Mouse (Mus musculus) heart, embryonic 10.5 days (tissue): Measurements from ENCODE around the gene Scai. TPM values are rescaled to one million over a fixed set of nuclear protein-coding genes. Genes with fewer than 3 reads are reported as not detected.

Experiments
- DNase-seq: peaks from one replicate; pipeline ENCODE4 v3.0.0-alpha.2; 2017; ENCODE audit warnings: low spot score
- H3K27ac ChIP-seq: fragments of 300-500 bp; sonication (generic); 2 replicates; pipeline ENCODE4 v1.5.1; 2016; ENCODE audit warnings: mild to moderate bottlenecking
- H3K27me3 ChIP-seq: fragments of 300-500 bp; sonication (generic); 2 replicates; pipeline ENCODE4 v1.6.1; 2016; ENCODE audit warnings: mild to moderate bottlenecking; ENCODE audit not compliant: poor library complexity, insufficient read depth, severe bottlenecking
- H3K36me3 ChIP-seq: fragments of 300-500 bp; sonication (generic); 2 replicates; pipeline ENCODE4 v1.6.1; 2016; ENCODE audit warnings: mild to moderate bottlenecking, moderate library complexity
- H3K4me1 ChIP-seq: fragments of 300-500 bp; sonication (generic); 2 replicates; pipeline ENCODE4 v1.6.1; 2016; ENCODE audit warnings: mild to moderate bottlenecking
- H3K4me3 ChIP-seq: fragments of 300-500 bp; sonication (generic); 2 replicates; pipeline ENCODE4 v1.5.1; 2016; ENCODE audit warnings: mild to moderate bottlenecking, moderate library complexity
- H3K9me3 ChIP-seq: fragments of 300-500 bp; sonication (generic); 2 replicates; pipeline ENCODE4 v1.6.1; 2016; ENCODE audit warnings: mild to moderate bottlenecking, moderate library complexity
- WGBS: fragments of 180-500 bp; shearing (Covaris S2); methylation state at CpG from one replicate; pipeline ENCODE4 v1.1.7; 2016; 5-methylcytosine and 5-hydroxymethylcytosine counted together
- polyA plus RNA-seq: library from polyadenylated mRNA; unstranded; fragments of >200 nt; fragmentation: Nextera tagmentation; extraction: Ambion mirVana; gene quantifications from 2 replicates; pipeline ENCODE4 v1.2.1, GENCODE M21; 2016

The Scai gene
- polyA plus RNA-seq, 1 experiment from 2014 or later = 7.3 TPM

DNA sequence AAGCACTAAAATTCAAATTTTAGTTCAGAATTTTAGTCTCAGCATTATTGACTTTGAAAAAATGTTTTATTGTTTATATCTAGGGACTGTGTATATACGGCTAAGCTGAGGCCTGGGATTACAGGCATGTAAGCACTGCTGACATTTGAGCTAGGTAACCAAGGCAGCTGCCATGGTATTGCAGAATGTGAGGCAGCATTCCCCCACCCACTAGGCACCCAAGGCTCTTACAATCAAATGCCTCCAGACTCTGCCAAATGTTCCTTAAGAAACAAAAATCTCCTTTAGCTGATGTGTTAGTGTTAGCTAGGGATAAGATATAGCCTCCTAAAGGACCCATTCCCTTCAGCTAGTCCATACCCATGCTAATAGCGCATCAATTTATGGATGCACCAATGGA lies 6.9 kb downstream of the Scai start:
- 93% methylated on average over 2 of the region's 2 CpGs for WGBS

DNA sequence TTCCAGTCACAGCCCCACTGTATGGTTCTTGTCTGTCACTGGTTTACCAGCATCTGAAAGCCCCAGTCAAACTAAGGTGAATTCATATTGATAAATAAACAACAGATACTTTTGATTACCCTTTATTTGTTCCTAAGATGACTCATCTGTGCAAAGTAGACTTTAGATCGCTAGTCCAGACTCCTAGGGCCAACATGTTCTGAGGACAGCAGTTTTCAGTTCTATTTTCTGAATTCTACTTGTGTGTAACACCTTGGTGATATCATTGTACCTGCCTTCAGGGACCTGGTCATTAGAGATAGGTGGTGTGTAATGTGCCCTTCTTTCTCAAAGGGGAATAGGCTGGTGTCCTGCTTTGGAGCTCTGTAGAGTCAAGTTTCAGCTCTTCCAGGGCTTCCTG lies 29.5 kb downstream of the Scai start:
- no peaks in the 10 kb centered on the region for H3K9me3 ChIP-seq
- H3K27ac ChIP-seq = no peak overlapping the region
- DNase-seq = no peak
- H3K27me3 ChIP-seq = no peaks in the 10 kb centered on the region
- H3K4me1 ChIP-seq = no peaks in the 10 kb centered on the region
- peaks cover 7% of the 10 kb centered on the region; the same call in 1 of the 2 replicates for H3K36me3 ChIP-seq
- H3K4me3 ChIP-seq = no peak overlapping the region
- 83% methylated on average over 1 of the region's 1 CpGs for WGBS

More for the DNA sequence above, 6.9 kb downstream of the Scai start:
- H3K27ac ChIP-seq = no peak overlapping the region
- no peaks in the 10 kb centered on the region for H3K27me3 ChIP-seq
- H3K36me3 ChIP-seq = peaks cover 24% of the 10 kb centered on the region
- H3K4me3 ChIP-seq = no peak overlapping the region
- no peaks in the 10 kb centered on the region for H3K9me3 ChIP-seq
- no peaks in the 10 kb centered on the region for H3K4me1 ChIP-seq
- DNase-seq = no peak

DNA sequence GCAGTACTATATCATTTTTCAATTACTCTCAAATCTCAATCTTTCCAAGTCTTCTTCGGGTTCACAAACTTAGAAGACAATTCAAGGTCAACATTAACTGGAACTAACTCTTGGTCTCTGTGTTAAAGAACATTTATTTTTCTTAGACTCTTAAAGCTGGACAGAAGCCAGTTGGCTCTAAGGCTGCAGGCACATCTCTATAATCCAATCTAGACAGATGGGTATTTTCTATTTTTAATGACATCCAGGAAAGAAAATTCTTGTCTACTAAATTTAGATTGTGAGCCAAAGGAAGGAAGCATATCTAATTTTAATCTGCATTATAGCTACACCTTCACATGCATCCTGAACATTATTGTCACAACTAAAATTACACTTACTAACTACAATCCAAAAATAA lies 32.6 kb downstream of the Scai start:
- Histone ChIP-seq H3K4me3 (no peak overlapping the region), H3K27ac (no peak overlapping the region), H3K27me3 (no peaks in the 10 kb centered on the region), H3K4me1 (no peaks in the 10 kb centered on the region), H3K36me3 (peaks cover 7% of the 10 kb centered on the region; the same call in 1 of the 2 replicates), H3K9me3 (no peaks in the 10 kb centered on the region)
- DNase-seq = no peak
- 78% methylated on average over 1 of the region's 1 CpGs for WGBS

DNA sequence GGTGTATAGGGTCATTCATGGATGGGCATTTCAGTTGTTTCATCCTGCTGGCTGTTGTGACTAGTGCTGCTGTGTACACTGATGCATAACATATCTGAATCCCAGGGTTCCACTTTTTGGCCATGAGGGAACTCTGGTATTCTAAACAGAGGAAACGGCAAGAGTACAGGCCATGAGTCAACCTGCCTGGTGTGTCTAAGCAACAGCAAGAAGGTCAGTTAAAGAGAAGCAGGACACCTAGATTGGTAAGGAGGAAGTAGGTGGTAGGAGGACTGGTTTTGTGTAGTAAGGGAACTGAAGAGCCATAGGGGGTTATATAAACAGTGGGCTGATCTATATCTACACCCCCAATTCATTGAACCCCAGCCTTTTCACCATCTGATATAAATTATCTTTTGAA lies 33.7 kb downstream of the Scai start:
- Histone ChIP-seq H3K27ac (no peak overlapping the region), H3K9me3 (no peaks in the 10 kb centered on the region), H3K4me1 (no peaks in the 10 kb centered on the region), H3K36me3 (peaks cover 7% of the 10 kb centered on the region; the same call in 1 of the 2 replicates), H3K4me3 (no peak overlapping the region), H3K27me3 (no peaks in the 10 kb centered on the region)
- 72% methylated on average over 1 of the region's 1 CpGs for WGBS
- no peak for DNase-seq

DNA sequence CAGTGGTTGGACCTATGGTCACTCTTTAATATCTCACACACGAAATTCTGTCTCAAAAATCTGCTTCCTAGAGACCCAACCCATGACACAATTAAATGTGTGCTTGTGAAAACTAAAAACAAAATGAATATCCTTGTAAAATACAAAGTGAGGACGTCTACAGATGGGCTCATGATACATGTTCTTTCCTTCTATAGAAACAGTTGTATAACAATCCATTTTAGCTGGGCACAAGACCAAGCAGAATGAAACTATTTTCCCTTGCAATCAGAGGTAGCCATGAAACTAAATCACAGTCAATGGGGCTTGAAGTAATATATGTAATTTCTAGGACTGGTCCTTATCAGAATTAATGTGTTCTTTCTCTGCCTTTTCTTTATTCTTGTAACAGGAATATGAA lies 39.6 kb downstream of the Scai start:
- no peaks in the 10 kb centered on the region for H3K36me3 ChIP-seq

DNA sequence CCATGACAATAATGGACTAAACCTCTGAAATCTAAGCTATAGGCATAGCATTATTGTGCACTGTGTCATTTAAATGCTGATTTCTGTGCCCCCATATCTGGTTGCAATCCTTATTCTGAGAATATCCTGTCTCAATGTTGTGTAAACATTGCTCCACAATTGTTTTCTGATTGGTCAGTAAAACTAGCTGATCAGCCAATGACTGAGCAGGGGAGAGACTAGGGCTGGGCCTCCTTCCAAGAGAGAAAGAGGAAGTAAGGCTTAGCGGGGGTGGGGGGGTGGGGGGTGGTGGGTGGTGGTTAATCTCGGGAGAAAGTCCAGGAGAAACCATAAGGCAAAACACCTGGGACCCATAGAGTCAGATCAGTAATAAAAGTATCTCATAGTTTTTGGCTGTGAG lies 42.5 kb downstream of the Scai start:
- Histone ChIP-seq H3K4me3 (no peak overlapping the region), H3K27ac (no peak overlapping the region), H3K36me3 (no peaks in the 10 kb centered on the region), H3K9me3 (no peaks in the 10 kb centered on the region), H3K4me1 (no peaks in the 10 kb centered on the region), H3K27me3 (no peaks in the 10 kb centered on the region)
- DNase-seq = no peak
- WGBS = 65% methylated on average over 2 of the region's 2 CpGs

More for the DNA sequence above, 39.6 kb downstream of the Scai start:
- Histone ChIP-seq H3K9me3 (no peaks in the 10 kb centered on the region), H3K4me1 (no peaks in the 10 kb centered on the region), H3K27ac (no peak overlapping the region), H3K4me3 (no peak overlapping the region), H3K27me3 (no peaks in the 10 kb centered on the region)
- DNase-seq = no peak
- 66% methylated on average over 2 of the region's 2 CpGs for WGBS

DNA sequence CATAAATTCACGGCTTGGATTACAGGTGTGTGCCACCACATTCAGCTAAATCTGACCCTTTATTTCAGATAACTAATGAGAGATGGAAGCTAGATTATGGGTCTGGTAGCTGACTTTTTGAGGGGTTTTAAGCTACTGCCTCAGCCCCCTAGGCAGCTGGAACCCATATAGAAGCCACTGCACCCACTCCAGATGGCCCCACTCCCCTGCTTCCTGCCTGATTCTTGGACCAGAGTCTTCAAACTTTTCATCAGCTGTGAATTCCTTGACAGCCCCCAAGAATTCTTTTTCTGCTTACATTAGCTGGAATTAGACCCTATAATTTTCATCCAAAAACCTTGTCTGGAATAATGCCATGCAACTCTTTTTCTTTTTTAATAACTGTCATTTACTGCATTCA lies 44.1 kb downstream of the Scai start:
- Histone ChIP-seq H3K4me3 (no peak overlapping the region), H3K4me1 (no peaks in the 10 kb centered on the region), H3K27me3 (no peaks in the 10 kb centered on the region), H3K27ac (no peak overlapping the region), H3K9me3 (no peaks in the 10 kb centered on the region), H3K36me3 (no peaks in the 10 kb centered on the region)
- no peak for DNase-seq
- WGBS = 94% methylated on average over 1 of the region's 1 CpGs

DNA sequence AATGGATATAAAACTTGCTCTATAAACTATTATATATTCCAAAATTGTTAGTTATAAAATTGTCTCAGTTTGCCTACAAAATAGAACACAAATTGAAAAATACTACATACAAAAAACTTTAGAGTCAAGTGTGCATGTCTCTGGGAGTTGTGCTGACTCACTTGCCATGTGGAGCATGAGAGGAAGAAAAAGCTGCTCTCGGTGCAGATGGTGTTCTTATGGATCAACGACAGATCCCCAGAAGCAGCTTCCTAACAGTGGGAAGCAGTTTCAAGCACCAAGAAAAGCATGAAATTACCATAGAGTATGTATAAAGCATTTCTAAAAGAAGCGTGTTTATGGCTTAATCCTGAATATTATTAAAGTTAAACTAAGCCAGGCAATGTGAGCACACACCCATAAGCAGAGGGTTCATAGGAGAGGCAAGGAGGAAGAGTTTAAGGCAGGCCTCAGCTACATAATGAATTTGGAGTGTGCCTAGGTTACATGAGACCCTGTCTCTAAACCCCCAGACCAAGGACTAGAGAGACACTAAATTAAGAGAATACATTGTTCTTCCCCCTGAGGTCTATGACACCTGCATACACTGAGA lies 48.1 kb downstream of the Scai start:
- Histone ChIP-seq H3K9me3 (no peaks in the 10 kb centered on the region), H3K27ac (no peak overlapping the region), H3K27me3 (no peaks in the 10 kb centered on the region), H3K4me3 (no peak overlapping the region), H3K4me1 (no peaks in the 10 kb centered on the region), H3K36me3 (no peaks in the 10 kb centered on the region)
- WGBS = 86% methylated on average over 3 of the region's 3 CpGs
- DNase-seq = no peak

DNA sequence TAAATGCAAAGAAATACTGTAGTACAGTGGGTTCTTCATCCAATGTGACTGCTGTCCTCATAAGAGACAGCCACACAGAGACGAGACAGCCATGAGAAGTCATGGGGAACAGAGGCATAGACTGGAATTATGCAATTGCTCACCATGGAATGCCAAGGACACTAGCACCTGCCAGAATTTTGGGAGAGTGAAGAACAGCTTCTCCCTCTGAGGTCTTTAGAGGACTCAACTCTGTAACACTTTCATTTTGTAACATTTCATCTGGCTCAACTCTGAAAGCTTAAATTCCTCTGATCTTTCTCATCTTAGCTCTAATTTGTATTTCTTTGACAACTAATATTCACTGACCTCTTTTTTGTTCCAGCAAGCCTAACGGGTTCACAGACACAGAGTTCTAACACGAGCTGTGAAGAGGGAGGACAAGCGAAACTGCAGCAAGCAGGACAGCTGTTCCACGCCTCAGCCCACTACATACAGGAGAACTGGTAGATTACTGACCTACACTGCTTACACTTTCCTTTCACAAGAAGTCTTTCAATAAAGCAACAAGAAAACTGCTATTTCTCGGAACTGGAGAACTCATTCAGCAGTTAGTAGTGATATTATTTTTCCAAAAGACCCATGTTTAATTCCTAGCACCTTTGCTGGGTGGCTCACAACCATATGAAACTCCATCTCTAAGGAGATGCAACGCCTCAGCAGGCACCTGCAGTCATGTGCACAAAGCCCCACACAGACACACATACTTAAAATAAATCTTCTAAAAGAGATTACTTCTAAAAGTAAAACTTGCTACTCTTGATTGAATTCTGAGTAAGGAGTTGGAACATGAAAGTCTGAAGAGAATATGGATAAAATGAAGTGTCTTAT lies 49.7 kb downstream of the Scai start:
- H3K4me3 ChIP-seq = no peak overlapping the region
- H3K9me3 ChIP-seq = no peaks in the 10 kb centered on the region
- H3K27me3 ChIP-seq = no peaks in the 10 kb centered on the region
- no peak for DNase-seq
- no peaks in the 10 kb centered on the region for H3K4me1 ChIP-seq
- H3K27ac ChIP-seq = no peak overlapping the region
- 87% methylated on average over 7 of the region's 7 CpGs for WGBS
- no peaks in the 10 kb centered on the region for H3K36me3 ChIP-seq

DNA sequence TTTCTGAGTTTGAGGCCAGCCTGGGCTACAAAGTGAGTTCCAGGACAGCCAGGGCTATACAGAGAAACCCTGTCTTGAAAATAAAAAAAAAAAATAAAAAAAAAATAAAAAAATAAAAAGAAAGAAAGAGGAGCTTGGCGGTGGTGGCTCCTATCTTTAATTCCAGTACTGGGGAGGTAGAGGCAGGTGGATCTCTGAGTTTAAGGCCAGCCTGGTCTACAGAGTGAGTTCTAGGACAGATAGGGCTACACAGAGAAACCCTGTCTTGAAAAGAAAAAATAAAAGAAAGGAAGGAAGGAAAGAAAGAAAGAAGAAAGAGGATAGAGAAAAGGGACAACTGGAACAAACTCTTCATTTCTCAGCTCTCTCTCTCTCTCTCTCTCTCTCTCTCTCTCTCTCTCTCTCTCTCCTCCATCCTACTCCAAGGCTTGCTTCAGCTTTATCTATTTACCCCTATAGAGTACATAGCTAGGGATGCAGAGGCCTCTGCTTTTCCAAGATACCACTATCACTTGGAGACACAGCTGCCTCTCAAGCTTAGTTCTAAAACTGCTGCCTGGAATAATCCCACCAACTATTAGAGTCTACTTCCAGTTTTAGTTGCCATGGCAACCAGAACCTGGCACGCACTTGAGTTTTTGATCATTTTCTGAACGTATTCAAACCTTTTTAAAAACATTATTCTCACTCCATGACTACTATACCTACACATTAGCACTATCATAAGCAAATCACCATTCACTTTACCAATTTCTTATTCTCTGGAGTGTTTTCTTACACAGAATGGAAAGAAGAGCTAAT lies 60.8 kb downstream of the Scai start:
- no peaks in the 10 kb centered on the region for H3K9me3 ChIP-seq
- H3K4me1 ChIP-seq = no peaks in the 10 kb centered on the region
- WGBS = 87% methylated on average over 3 of the region's 3 CpGs
- DNase-seq = no peak
- no peaks in the 10 kb centered on the region for H3K27me3 ChIP-seq
- no peak overlapping the region for H3K4me3 ChIP-seq
- no peak overlapping the region for H3K27ac ChIP-seq
- H3K36me3 ChIP-seq = no peaks in the 10 kb centered on the region

DNA sequence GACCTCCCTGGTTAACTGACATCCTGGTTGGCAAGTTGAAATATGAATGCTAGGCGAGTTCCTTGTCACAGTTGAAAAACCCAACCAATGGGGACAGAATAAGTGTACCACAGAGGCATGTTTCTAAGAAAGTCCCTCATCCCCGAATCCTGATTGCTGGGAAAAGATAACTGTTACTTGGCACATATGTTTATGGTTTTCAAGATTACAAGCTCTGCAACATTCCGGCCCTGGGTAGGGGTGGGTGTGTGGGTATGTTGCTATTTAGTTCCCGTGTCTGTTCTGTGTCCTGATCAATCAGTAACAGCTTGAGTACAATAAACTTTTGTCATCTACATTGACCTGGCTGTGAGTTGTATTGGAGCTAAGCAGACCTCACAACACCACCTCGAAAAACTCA lies 66.4 kb downstream of the Scai start:
- no peaks in the 10 kb centered on the region for H3K4me1 ChIP-seq
- no peak for DNase-seq
- WGBS = 79% methylated on average over 5 of the region's 5 CpGs
- H3K9me3 ChIP-seq = no peaks in the 10 kb centered on the region
- no peak overlapping the region for H3K4me3 ChIP-seq
- H3K27me3 ChIP-seq = no peaks in the 10 kb centered on the region
- peaks cover 27% of the 10 kb centered on the region for H3K36me3 ChIP-seq
- H3K27ac ChIP-seq = no peak overlapping the region

DNA sequence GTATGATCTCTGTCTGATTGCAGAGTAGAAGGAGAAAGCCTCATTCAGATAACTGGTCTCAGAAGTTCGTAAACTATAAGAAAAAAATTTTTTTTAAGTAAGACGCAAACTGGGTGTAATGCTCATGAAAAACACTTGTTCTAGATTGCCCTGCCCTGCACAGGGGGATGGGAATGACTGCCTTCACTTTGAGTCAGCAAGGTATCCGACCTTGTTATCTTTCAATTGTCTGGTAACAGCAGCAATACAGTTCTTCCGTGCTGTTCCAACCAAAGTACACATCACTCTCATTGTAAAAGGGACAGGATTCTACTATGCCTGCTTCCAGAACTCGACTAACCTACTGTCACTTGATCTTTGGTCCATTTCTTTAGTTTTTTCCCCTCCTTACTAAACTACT lies 69.4 kb downstream of the Scai start:
- Histone ChIP-seq H3K27me3 (no peaks in the 10 kb centered on the region), H3K36me3 (peaks cover 40% of the 10 kb centered on the region), H3K27ac (no peak overlapping the region), H3K4me3 (no peak overlapping the region), H3K9me3 (no peaks in the 10 kb centered on the region), H3K4me1 (no peaks in the 10 kb centered on the region)
- no peak for DNase-seq
- whole genome bisulfite sequencing = 80% methylated on average over 5 of the region's 5 CpGs

DNA sequence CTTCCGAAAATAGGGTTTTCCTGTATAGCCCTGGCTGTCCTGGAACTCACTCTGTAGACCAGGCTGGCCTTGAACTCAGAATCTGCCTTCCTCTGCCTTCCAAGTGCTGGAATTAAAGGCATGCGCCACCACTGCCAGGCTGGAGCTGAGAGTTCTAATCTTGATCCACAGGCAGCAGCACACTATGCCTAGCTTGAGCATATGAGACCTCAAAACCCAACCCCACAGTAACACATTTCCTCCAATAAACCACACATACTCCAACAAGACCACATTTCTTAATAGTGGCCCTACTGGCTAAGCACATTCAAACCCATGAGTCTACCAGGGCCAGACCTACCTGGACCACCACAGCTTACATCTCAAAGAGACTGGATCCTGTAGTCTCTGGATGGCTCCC lies 74.0 kb downstream of the Scai start:
- no peaks in the 10 kb centered on the region for H3K4me1 ChIP-seq
- H3K4me3 ChIP-seq = no peak overlapping the region
- H3K27ac ChIP-seq = no peak overlapping the region
- no peaks in the 10 kb centered on the region for H3K27me3 ChIP-seq
- WGBS = 79% methylated on average over 2 of the region's 2 CpGs
- peaks cover 38% of the 10 kb centered on the region for H3K36me3 ChIP-seq
- no peak for DNase-seq
- H3K9me3 ChIP-seq = no peaks in the 10 kb centered on the region
